Mouse (Mus musculus): ENCODE data around the gene Bag6.

Bag6 gene

GRCm38 (mm10) chr17:35147922-35148639 is 13.1 kb downstream of the Bag6 start:
- no peak for DNase-seq

- no peak for DNase-seq
Measured at GRCm38 (mm10) chr17:35152121-35152520, 17.1 kb downstream of the Bag6 start.

GRCm38 (mm10) chr17:35153077-35153476 is 18.1 kb downstream of the Bag6 start:
- no peak for DNase-seq

GRCm38 (mm10) chr17:35153931-35154330 is 19.0 kb downstream of the Bag6 start:
- no peak for DNase-seq

- DNase-seq, result no peak
Measured at GRCm38 (mm10) chr17:35154616-35155015, 19.6 kb downstream of the Bag6 start.

- no peak for DNase-seq
Measured at GRCm38 (mm10) chr17:35155451-35155850, 20.5 kb downstream of the Bag6 start.

- DNase-seq, result no peak
Measured at GRCm38 (mm10) chr17:35156461-35157200, 21.7 kb downstream of the Bag6 start.

GRCm38 (mm10) chr17:35157254-35157653 is 22.3 kb downstream of the Bag6 start:
- no peak for DNase-seq

- DNase-seq, result no peak
Measured at GRCm38 (mm10) chr17:35157661-35158175, 22.7 kb downstream of the Bag6 start.

- no peak for DNase-seq
Measured at GRCm38 (mm10) chr17:35158850-35159593, 24.0 kb downstream of the Bag6 start.

GRCm38 (mm10) chr17:35159638-35160037 is 24.7 kb downstream of the Bag6 start:
- no peak for DNase-seq

GRCm38 (mm10) chr17:35161421-35161820 is 26.4 kb downstream of the Bag6 start:
- no peak for DNase-seq

GRCm38 (mm10) chr17:35162121-35162520 is 27.1 kb downstream of the Bag6 start:
- no peak for DNase-seq

- peak; percentile 49 for DNase-seq
Measured at GRCm38 (mm10) chr17:35162730-35163129, 27.8 kb downstream of the Bag6 start.

GRCm38 (mm10) chr17:35163326-35164081 is 28.5 kb downstream of the Bag6 start:
- no peak for DNase-seq

GRCm38 (mm10) chr17:35164218-35164567 is 29.2 kb downstream of the Bag6 start:
- no peak for DNase-seq

- DNase-seq, result peak; percentile 97
Measured at GRCm38 (mm10) chr17:35164568-35165450, 29.8 kb downstream of the Bag6 start, which contains the start of gene Prrc2a. TSS of gene Prrc2a (minus strand) at chr17:35164897.

GRCm38 (mm10) chr17:35165451-35166155 is 30.6 kb downstream of the Bag6 start:
- DNase-seq, result no peak

- peak; percentile 80 for DNase-seq
Measured at GRCm38 (mm10) chr17:35166352-35167035, 31.5 kb downstream of the Bag6 start.

GRCm38 (mm10) chr17:35167794-35168193 is 32.8 kb downstream of the Bag6 start:
- DNase-seq, result no peak

Measured in lung, postnatal 14 days (tissue).